Mouse (Mus musculus) spleen, postnatal 36 days (tissue): ENCODE results near the gene Wdpcp.
"Not testable (repeated sequence)": the region's sequence is repeated elsewhere in the genome, so short reads cannot be mapped to it uniquely, and the experiment has no call there.

Experiments
- DNase-seq, 2 experiments: peaks; one replicate each; pipeline ENCODE4 v3.0.0; 2022; ENCODE audit warnings: low spot score in 2 of 2, mixed read lengths in 1 of 2

Wdpcp gene

DNA sequence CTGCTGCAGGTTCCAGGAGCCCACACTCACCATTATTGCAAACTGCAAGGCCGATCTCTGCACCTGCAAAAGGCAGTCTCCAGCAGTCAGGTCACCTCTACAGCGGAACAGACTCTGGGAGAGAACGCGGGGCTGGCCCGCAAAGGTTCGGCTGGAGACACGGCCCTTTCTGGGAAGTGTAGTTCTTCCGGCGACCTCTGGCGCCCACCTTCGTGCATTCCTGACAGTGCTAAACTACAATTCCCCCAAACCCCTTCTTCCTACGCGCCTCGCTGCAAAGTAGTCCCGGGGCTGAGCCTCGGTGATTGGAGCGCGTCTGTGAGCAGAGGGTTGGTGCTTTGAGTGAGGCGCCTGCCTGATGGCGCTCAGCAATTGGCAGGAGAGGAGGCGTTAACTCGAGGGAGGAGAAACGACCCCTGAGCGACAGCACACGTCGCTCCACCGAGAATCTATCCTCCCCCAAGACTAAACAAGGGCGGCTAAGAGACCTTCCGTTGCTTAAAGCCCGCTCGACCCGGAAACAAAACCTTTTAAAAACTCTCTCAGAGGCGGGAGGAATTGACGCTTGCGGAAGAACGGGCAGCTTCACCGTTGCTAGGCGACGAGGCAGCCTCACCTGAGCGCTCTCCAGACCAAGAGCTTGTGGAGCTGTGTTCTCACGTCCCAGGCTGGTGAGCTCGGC lies at the start of gene Wdpcp, which contains the start of gene Mdh1:
Gene Wdpcp, plus strand, starts transcription at position 536 of the 682 bp plus-strand sequence.
Gene Mdh1, minus strand, starts transcription at position 668 of the 682 bp plus-strand sequence.
- DNase-seq: peak; percentile 95

DNA sequence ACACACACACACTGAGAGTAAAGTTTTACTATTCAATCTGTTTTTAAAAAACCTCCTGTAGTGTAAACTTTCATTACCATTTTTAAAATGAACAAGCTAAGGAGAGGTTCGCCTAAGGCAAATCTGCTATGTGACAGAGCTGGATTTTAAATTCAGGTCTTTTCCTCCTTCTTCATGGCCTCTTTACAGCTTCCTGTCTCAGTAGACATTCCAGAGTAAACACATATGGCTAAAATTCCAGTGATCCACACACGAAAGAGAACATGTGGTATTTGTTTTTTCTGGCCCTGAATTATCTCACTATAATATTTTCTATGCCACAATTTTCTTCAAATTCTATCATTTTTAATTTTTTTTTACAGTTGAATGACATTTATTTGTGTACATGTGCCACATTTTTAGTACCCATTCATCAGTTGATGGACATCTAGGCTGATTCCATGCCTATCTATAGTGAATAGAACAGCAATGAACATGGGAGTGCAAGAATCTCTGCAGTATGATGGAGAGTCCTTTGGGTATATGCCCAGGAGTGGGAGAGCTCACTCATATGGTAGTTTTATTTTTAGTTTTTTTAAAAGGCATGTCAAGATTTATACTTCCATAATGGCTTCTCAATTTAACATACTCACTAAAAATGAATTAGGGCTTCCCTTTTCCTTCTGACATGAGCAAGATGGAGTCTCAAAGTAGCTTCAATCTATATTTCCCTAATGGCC lies 43.2 kb upstream of the Wdpcp start:
- no peak for DNase-seq

DNA sequence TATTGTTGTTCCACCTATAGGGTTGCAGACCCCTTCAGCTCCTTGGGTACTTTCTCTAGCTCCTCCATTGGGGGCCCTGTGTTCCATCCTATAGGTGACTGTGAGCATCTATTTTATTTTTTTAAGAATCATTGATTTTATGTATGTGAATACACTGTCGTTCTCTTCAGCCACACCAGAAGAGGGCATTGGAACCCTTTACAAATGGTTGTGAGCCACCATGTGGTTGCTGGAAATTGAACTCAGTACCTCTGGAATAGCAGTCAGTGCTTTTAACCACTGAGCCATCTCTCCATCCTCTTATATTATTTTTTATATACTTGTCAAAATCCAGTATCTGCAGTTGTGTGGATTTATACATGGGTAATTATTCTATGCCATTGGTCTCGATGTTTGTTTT lies 41.2 kb upstream of the Wdpcp start:
- not testable (repeated sequence) for DNase-seq

DNA sequence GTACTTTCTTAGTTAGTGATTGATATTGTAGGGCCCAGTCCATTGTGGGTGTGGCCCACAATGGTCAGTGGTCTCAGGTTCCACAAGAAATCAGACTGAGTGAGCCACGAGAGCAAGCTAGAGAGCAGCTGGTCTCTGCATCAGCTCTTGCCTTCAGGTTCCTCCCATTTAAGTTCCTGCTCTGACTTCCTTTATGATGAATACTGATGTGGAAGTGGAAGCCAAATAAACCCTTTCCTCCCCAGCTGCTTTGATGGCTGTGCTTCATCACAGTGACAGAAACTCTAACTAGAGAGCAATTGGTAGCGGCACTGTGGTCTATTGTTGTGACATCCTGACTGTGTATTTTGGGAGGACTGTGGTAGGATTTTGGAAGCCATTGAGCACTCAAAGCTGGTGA lies 32.0 kb upstream of the Wdpcp start:
- DNase-seq: no peak

DNA sequence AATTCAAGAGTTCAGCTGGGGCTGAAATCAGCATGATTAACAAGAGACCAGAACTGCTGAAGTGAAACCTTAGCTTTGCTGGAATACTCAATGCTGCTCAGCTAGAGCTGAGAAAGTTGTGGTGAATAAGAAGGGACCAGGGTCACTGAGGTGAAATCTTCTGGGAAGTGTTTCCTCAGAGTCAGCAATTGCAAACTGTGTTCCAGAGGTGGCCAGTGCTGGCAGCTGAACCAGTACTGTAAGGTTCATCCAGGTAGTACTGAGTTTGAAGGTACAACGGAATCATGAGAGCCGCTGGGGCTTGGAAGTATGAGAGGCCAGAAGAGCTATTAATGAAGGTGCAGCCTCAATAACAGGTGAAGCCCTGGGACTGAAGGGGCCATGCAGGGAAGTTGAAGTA lies 31.4 kb upstream of the Wdpcp start:
- DNase-seq: no peak

DNA sequence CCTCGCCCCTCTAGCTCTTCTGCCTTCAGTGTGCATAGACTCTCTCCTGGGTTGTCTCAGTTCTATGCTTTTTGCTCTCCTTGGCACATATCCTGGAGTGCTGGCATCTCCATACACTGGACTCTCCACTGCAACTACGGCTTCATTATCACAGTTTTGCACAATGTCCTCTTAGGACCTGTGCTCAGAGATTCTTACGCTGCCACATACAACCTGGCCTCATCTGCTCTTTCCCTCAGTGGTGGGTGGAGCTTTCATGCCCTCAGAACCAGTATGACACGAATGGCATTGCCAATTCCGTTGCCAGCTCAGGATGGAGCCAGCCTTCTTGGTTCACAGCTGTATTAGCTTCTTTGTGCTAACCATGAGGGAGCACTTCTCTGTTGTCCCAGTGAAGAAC lies 29.3 kb upstream of the Wdpcp start:
- DNase-seq: no peak

DNA sequence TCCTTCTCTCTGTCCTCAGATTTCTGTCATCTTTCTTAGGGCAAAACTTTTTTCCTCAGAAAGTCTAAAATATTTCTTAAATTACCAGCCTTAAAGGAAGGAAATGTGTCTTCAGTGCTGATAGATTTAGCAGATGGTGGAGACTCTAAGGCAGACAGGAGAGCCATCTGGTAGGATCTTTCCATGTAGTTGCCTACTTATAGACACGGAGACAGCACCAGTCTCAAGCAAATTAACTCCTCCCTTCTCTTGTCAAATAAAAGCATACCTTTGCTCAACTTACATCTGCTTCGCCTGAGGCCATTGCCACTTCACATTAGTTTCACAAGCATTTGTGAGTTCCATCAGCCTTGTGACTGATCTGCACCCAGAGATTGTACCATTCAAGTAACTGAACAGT lies 27.0 kb upstream of the Wdpcp start:
- no peak for DNase-seq

DNA sequence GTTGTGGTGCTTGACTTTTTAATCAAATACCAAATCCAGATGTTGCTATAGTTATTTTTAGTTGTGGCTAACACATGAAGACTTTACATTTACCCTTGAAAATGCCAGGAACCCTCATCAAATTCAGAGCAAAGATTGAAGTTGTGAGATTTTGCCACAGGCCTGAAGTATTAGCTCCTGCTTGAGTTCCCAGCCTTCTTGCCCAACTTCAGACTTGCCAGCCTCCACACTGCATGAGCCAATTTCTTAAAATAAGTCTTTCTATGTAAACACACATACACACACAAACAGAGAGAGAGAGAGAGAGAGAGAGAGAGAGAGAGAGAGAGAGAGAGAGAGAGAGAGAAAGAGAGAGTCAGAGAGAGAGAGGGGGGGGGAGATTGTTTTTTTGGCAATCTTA lies 26.1 kb upstream of the Wdpcp start:
- DNase-seq: no peak

DNA sequence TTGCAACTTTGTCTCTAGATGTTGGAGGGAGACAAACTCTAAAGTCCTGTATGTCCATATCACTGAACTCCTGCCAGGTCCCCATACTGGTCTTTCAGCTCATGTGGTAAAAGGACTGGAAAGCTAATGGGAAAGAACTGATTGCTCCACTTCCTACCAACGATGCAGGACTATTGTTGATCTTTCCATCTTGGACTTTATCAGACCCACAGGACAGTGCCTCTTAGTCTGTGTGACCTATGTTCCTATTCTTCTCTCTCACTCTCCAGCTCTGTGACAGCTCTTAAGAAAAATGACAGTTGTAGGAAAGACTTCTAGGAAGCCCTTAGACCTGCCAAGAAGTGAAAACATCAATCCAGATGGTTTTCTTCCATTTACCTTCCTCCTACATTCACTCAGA lies 25.4 kb upstream of the Wdpcp start:
- no peak for DNase-seq

DNA sequence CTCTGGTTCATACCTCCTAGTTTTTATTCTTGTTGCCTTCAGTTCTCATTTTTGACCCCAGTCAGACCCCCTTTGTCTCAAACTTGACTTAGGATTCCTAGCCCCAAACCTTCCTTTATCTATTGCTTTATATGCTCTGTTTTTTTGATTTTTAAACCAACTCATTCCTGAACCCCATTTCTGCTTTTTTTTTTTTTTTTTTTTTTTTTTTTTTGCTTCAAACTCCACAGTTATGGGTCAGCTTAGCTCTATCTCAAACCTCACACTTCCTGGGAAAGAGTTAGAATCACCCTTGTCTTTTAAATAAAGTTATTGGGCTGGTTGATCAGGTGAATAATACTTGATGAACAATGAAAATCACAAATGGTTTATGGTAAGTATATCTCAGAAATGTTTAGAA lies 24.5 kb upstream of the Wdpcp start:
- DNase-seq: no peak

DNA sequence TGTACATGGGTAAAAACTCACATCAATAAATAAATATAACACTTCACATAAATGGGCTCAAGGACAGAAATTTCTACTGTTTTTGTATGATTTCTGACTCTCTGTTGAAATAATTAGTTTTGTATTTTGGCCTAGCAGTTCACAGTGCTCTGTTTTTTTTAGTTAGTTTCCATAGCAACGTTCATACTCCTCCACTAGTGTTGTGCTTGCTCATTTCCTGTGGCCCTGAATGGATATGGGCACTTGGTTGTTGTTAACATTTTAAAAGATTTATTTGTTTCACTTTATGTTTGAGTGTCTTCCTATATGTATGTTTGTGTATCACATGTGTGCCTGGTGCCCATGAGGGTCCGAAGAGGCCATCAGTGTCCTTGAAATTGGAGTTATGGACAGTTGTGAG lies 23.0 kb upstream of the Wdpcp start:
- DNase-seq: no peak

DNA sequence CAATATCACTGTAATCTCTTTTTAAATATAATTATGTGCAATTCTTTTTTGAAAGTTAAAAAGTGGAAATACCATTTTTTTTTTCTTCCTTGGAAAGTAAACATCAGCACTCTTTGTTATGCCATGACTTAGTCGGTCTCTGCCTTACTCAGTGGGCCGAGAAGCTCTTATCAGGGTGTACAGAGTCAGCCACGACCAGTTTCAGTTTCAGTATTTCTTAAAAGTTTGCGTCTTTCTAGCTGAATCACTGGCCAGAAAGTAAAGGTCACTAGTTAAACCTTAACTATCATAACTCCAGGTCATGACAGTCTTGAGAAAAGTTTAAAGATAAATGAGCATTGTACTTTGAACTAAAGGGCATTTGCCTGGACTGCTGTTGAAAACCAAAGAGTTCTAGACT lies 22.3 kb upstream of the Wdpcp start:
- DNase-seq: peak; percentile 14 to 32

DNA sequence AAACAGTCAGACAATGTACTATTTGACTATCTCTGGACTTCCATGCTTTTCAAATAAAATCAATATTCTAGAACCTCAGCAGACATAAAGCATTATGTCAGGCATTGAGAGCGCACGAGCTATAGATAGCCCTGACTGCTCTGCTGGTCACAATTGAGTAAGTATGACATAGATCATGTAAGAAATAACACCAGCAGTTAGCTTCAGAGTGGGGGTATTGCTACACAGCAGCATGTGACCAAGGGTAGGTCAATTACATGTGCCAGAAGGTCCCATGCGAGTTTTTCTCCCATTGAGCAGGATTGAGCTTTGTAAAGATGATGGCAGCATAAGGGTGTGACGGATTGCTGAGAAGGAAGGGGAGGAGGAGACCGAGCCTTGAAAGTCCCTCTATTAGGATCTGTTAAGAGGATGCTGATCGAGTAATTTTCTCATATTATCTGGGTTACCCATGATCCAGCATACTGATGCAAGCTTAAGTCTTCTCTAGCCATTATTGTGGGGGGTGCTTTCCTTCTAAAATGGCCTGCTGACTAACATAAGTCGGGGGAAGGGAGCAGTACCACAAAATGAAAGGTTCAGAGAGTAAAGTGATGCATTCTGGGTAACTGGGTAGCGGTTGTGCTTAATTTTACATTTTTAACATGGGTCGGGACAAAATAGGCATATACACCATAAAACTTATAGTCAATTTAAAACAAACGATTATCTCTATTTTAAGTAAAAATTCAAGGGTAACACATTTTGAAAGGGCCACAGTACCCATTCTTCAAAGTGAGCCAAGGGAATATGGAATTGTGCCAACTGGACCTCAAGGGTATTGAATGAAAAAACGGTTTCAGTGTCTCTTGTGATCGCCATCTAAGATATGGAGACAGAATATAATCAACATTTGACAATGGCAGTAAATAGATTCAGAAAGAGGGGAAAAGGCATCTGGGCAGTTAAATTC lies 21.5 kb upstream of the Wdpcp start:
- DNase-seq: no peak

DNA sequence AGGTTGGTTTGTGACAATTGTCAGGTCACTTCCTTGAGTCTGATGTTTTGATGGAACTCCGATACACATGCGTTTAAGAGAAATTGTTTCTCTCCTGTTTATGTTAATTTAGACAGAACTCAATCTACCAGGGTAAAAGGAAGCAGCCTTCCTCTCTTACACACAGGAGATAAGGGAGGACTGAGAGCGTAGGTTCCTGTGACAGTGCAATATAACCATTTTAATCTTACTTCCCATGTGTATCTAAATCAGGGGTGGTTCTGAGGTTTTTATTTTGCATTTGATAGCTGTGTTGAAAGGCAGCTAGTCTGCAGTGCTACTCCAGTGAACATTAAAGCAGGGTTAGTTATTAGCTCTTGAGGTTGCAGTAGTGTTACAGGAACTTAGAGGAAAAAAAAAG lies 20.0 kb upstream of the Wdpcp start:
- DNase-seq: no peak

DNA sequence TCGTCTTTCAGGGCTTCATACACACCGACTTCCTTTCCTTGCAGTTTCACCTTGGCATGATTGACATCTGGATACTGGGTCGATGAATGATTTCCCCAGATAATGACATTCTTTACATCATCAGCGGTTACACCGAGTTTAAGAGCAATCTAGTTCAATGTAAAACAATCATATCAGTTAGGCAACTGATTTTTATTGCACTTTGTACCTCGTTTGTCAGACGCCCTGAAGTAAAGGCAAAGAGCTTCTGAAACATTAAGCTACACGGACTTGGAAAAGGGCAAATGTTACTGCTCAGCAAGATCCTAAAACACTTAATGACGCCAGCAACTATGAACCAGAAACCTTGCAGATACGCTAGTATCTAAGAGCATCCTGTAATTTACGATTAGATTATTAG lies 12.3 kb upstream of the Wdpcp start:
- DNase-seq: no peak

DNA sequence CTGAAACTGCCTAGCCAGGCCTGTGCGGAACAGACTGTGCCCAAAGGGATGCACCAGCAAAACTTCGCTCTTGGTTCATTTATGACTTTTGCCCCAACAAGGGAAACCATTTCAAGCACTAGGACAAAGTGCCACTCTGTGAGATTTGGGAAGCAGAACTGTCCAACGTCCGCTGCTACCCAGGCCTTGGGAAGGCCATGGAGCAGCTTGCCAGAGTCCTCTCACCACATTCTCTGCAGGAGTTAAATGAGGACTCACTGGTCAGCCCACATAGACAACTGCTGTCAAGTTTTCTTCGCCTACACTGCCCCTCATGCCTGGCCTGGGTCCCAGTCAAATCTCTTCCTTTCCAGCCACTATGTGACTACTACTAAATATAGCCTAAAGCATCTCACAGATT lies 10.7 kb upstream of the Wdpcp start:
- DNase-seq: no peak

DNA sequence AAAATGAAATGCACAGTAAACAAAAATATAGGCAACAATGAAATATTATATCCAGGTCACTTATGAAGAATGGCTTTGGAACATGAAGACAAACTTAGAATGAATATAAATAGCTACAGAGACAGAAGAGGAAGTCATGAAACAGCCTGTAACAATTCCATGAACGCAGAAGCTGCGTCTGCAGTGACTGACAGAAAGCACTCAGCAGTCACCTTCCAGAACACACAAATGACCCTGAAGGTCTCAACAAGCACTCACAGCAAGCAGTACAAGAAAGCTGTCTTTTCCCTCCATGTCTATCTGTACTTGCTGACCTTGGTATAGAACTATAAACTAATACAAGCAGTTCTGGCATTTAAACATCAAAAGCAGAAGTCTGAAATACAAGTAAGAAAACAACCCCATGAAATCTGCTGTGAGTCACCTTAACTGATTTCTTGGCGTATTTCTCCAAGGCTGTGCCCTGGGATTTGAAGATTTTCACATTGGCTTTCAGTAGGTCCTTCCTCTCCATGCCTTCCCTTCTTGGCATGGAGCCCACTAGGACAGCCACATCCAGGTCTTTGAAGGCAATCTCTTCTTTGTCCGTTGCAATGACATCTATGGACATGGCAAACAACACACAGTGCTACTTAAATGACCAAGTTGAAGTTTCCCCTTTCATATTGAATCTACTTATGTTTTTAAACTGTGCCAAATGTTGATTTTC lies 8.3 kb upstream of the Wdpcp start:
- DNase-seq: no peak

DNA sequence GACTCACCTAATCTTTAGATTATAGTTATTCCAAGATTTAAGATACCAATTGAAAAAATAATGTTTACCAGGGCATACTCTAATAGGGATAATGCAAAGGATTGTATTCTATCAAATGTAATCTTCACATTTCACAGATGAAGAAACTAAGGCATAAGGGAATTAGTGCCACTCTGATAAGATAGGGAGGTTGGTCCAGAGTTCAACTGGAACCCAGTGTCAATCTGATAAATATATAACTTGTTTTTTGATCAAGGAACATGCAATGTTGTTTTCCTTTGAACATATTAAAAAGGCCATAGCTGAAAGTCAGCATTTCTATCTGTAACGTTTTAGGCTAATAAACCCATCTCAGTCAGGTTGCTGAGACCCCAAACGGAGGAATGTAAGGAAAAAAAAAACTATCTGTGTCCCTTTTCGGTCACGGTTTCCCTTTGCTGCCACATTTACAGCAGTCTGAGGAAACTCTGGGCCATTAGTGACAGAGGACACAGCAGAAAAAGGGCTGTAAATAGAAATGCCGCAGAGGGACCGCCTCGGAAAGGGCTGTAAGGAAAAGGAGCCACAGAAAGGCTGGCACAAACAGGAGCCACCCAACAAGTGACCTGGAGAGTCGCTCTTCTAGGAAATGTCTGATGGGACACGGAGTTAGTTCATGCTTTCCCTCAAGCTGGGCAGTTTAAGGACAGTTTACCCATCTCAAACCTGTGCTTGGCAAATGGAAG lies 7.2 kb upstream of the Wdpcp start:
- no peak for DNase-seq

DNA sequence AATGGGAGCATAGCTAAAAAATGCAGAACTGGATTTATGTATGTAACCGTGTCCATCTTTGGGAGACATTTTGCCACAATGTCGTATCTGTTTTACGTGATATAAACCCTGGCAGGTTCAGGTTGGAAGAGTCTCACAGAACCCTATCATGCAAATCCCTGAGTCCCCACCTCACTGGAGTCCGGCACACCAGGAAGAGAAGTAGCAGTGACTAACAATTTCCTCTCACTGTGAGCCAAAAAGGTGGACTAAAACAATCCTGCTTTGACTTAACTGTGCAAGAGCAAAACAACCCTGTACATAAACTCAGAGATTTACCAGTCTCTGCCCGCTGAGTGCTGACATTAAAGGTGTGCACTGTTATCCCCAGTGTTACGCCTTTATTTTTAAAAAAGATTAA lies 5.1 kb upstream of the Wdpcp start:
- DNase-seq: no peak

DNA sequence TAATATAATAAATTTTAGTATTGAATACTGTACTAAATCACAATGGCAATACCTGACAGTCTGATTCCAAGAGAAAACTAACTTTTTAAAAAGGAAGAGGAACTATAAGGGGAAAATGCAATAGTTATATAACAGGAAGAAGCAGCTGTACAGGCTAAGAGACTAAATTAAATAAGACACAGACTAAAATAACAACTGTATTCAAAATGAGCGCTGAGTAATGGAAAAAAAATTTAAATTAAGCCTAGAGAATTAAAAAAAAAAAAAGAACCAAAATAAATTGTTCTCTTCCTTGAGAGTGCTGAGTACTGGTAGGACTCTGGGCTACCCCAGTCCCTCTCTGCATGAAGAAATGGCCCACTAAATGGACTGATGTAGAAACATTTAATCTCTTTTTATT lies 4.3 kb upstream of the Wdpcp start:
- DNase-seq: no peak

DNA sequence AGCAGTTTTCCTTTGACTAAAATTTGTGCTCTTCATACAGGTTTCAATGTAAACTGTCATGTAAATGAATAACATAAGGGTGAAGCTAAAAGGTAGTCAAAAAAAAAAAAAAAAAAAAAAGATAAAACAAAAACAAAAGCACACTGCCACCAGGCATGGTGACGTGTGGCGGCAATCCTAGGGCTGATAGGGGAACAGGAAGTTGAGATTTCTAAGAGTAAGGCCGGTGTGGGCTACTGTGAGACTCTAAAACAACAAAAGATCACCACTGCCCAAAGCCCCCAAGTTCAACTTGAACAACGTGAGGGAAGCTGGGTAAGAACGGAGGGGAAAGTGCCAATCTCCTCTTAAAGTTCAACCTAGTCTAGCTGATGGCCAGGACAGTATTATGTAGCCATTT lies 3.0 kb upstream of the Wdpcp start:
- no peak for DNase-seq
